ENCODE assay signal across 19 mouse cellular contexts in genomic region chr8:72555770-72556169, GRCm38 (mm10). TPM values are rescaled to one million over a fixed set of nuclear protein-coding genes. Genes with fewer than 3 reads are reported as not detected.
DNase-seq lines count a peak whose midpoint lies in the region; ATAC-seq lines count a peak whose summit lies in the region.
"Had no signal": no experiment of that assay in that cellular context is flagged by ENCODE, and none has a peak within 500 bp of the region (broad histone marks: within the 10 kb centered on the region; RNA-seq: fewer than 3 reads in every experiment).

No protein-coding gene starts in this region.

- DNase-seq in ES-CJ7 (ENCODE audit: low read depth, low spot score) (peak; percentile 94), R1 (ENCODE audit: low read depth, low spot score) (peak; percentile 93), ZHBTc4 (ENCODE audit: low read depth, low spot score) (peak; percentile 74)
- DNase-seq in left cerebral cortex, postnatal 14 days (ENCODE audit: low spot score in 2 of 2): no peak
- no peak for DNase-seq in thymus, postnatal 25 days
- DNase-seq: adrenal gland, adult 8-10 months; adrenal gland, postnatal 14 days; adrenal gland, postnatal 36 days; cerebellum, adult 11-12 months; cerebellum, adult 2 months; cerebellum, adult 9-10 months; cerebellum, postnatal 10 days; cerebellum, postnatal 25 days; forebrain, postnatal 0 days had no signal

- ATAC-seq in monocyte, adult 5-6 weeks (replicated peaks; ENCODE audit: insufficient number of reproducible peaks, low FRiP score, low TSS enrichment, poor library complexity, severe bottlenecking): no peak
- ATAC-seq: activated CD4-positive, CD25-positive, alpha-beta regulatory T cell, adult 4 months; CD4-positive, CD25-positive, alpha-beta regulatory T cell, adult 4 months; forebrain, embryonic 13.5 days; forebrain, embryonic 15.5 days; forebrain, postnatal 0 days had no signal

- intact Hi-C loops in left cerebral cortex, postnatal 14 days (cut with DNase I): no loop called here

RNA-seq across cellular contexts. Expression of gene Med26, which starts 7.7 kb away (rescaled TPM):
- total RNA-seq in monocyte, adult 5-6 weeks (2017): 4.2 to 8.0 TPM (median 4.8 TPM) in 3 replicates
- total RNA-seq in left cerebral cortex, postnatal 14 days (2021): 1 to 10 TPM; 8.5 to 9.8 TPM

RNA-seq across cellular contexts. Expression of gene Smim7, which starts 15.1 kb away (rescaled TPM):
- 56.3 to 87.7 TPM (median 82.9 TPM) in 3 replicates for total RNA-seq in monocyte, adult 5-6 weeks (2017)
- total RNA-seq in left cerebral cortex, postnatal 14 days (2021): 100 to 1,000 TPM; 125 to 126 TPM

RNA-seq across cellular contexts. Expression of gene Tmem38a, which starts 16.1 kb away (rescaled TPM):
- total RNA-seq in monocyte, adult 5-6 weeks (2017): 1.3 to 2.1 TPM (median 2.1 TPM) in 3 replicates
- total RNA-seq in left cerebral cortex, postnatal 14 days (2021): 100 to 1,000 TPM; 136 to 148 TPM

Comparison
In these comparisons a context has a peak if more than half of its experiments do, and no peak if none do; other contexts are left out.
1. DNase-seq: peak in ES-CJ7 (single experiment), R1 (single experiment) and ZHBTc4 (single experiment); none in left cerebral cortex, postnatal 14 days (0 of 2) and thymus, postnatal 25 days (single experiment).
2. RNA of gene Tmem38a, which starts 16.1 kb away (total RNA-seq): 136 to 148 TPM in left cerebral cortex, postnatal 14 days; 1.3 to 2.1 TPM in monocyte, adult 5-6 weeks; every median in the first group is over 10 times any median in the second.